Mouse (Mus musculus) adrenal gland, postnatal 4 days (tissue): ENCODE measurements around the gene Galnt18. TPM values are rescaled to one million over a fixed set of nuclear protein-coding genes. Genes with fewer than 3 reads are reported as not detected.
A peak's percentile ranks its signal among the peaks of the same experiment; 100 is the strongest.

Source experiments
- DNase-seq, 2 experiments: peaks; one replicate each; pipeline ENCODE4 v3.0.0; 2021 to 2022; ENCODE audit warnings: low spot score in 2 of 2, mixed read lengths in 2 of 2
- long read RNA-seq, 2 experiments: library from polyadenylated mRNA; stranded (forward); transcript quantifications; one replicate each; pipeline ENCODE4 v2.0.0; 2021
- total RNA-seq, 2 experiments: library from RNA; stranded (reverse); gene quantifications; 2 replicates each; pipeline ENCODE4 v1.2.3; 2021

Gene Galnt18
- total RNA-seq, result 10 to 100 TPM; 27.9 to 33.5 TPM
- long read RNA-seq, experiment 1, transcript Galnt18-202 (11 exons, 2,530 nt), result major isoform, 35 of 55 reads
- long read RNA-seq, experiment 1, partial matches to known transcripts, result 16 of 55 reads
- long read RNA-seq, experiment 1, other reads (novel, unspliced or antisense), result 4 of 55 reads
- long read RNA-seq, experiment 2, transcript Galnt18-202 (11 exons, 2,530 nt), result major isoform, 100 of 143 reads
- long read RNA-seq, experiment 2, partial matches to known transcripts, result 9 of 143 reads
- long read RNA-seq, experiment 2, other reads (novel, unspliced or antisense), result 34 of 143 reads

DNA sequence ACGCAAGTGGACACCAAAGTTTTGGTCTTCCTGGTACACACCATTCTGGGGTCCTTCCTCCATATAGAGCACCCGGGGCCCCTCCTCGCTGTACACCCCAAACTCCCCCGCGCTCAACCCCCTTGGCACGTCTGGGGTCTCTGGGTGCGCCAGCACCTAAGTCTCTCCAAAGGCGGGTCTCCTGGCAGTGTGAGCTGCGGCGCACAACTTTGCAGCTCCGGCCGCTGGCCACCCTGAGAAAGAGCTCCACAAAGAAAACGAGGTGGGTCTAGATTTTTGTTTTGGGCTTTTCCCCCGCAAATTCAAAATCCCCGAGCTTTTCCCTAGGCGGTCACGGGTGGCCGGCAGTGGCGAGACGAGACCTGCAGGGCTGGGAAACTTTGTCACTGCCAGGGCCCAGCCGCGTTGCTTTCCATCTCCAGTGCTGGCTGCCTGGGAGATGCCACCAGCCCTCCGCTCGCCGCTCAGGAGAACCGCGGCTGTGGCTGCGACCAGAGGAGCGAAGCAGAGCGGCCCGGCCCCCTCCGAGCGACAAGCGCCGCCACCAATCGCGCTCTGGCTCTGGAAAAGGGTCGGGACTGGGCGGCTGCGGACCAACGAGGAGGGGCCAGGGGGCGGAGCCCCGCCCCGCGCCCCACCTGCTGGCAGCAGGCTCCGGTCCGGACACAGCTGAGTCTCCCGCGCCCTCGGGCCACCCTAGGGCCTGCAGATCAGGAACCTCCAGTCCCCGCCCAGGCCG, at the start of gene Galnt18:
TSS of gene Galnt18 (minus strand) at position 474 of the 739 bp plus-strand sequence.
- DNase-seq, result peak; percentile 83 to 84

GRCm38 (mm10) chr7:111827337-111827736, 47.6 kb upstream of the Galnt18 start:
- no peak for DNase-seq

GRCm38 (mm10) chr7:111813093-111813492, 33.3 kb upstream of the Galnt18 start:
- no peak for DNase-seq

DNA sequence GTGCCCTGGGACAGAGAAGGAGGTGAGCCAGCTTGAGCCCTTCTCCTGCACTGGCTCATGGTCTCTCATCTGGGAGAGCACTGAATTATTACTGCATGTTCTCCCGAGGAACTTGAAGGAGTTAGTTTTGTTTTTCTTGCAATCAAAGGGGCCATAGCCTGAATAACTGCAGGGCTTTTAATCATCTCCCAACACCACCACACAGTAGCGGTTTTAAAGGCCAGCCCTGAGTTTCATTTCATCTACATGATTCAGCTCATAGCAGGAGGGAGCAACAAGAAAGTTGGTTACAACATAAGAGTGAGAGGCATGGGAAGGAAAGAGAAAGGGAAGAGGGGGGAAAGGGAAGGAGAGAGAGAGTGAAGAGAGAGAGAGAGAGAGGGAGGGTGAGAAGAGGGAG, 31.3 kb upstream of the Galnt18 start:
- DNase-seq, result no peak

GRCm38 (mm10) chr7:111809796-111810195, 30.0 kb upstream of the Galnt18 start:
- no peak for DNase-seq

DNA sequence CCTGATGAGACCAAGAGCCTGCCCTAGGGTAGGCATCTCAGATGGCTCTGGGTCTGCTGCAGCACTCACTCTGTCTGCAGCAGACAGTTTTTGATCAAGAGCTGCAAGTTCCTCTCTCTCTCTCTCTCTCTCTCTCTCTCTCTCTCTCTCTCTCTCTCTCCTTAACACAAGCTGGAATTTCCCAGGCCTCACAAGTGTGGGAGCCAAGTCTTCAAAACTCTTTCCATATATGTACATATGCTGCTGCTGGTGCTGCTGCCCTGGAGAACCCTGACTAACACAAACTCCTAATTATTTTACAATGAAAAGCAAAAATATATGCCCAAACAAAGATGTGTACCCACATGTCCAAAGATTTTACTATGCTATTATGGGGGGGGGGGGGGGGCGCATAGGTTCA, 26.3 kb upstream of the Galnt18 start:
- no peak for DNase-seq

DNA sequence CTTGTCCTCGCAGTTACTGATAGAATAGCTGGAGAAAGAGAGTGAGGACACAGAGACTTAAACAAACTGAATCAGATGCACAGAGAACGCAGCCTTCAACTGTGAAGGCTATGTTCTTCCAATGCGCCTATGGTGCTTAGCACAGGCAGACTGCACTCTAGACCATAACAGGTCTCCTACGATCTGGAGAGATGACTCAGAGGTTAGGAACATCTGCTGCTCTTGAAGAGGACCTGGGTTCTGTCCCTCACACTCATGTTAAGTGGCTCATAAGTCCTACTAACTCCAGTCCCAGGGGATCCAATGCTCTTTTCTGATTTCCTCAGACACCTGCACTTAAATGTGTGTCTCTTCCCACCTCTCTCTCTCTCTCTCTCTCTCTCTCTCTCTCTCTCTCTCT, 24.9 kb upstream of the Galnt18 start:
- no peak for DNase-seq

- no peak for DNase-seq
Observed at GRCm38 (mm10) chr7:111800785-111801184, 21.0 kb upstream of the Galnt18 start.

GRCm38 (mm10) chr7:111800120-111800519, 20.3 kb upstream of the Galnt18 start:
- no peak for DNase-seq

DNA sequence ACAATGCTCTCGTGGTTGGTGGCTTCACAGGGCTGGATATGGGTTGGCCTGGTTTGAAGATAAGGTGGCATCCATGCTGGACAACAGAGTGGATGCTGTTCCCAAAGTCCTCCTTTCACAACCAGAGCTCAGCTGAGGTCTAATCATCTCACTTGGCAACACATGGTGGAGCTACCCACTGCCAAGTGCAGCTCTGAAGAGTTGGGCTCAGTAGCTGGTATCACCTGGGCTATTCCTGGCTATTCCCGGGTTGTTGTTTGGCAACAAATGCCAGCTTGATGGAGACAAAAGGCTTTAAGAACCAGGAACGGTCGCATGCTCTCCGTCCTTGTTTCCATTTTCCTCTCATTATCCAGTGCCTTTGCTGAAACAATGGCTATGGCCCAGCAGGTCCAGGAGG, 19.2 kb upstream of the Galnt18 start:
- DNase-seq, result no peak

GRCm38 (mm10) chr7:111797337-111798010, 17.7 kb upstream of the Galnt18 start:
- peak in 1 of 2 experiments; percentile 0 for DNase-seq

GRCm38 (mm10) chr7:111795059-111795458, 15.3 kb upstream of the Galnt18 start:
- DNase-seq, result no peak

GRCm38 (mm10) chr7:111792154-111792553, 12.4 kb upstream of the Galnt18 start:
- DNase-seq, result no peak

DNA sequence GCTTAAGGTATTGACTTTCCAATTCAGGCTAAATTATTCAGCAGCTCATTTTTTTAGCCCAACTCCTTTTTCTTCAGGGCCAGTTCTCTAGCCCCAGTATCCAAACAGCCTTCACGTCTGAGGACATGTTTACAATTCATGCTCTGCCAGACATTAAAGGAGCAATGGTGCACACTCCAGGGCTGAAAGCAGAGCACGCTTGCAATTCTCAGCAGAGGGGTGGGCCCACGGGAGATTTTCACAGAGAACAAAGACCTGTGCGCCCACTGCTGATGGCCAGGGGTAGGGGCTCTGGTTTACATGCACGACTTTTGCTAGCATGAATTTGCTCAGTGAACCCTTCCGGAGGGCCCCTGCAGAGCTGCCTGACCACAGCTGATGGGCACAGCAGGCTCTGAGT, 11.6 kb upstream of the Galnt18 start:
- DNase-seq, result no peak

- DNase-seq, result no peak
Observed at GRCm38 (mm10) chr7:111787921-111788320, 8.1 kb upstream of the Galnt18 start.

GRCm38 (mm10) chr7:111785478-111785877, 5.7 kb upstream of the Galnt18 start:
- DNase-seq, result no peak

DNA sequence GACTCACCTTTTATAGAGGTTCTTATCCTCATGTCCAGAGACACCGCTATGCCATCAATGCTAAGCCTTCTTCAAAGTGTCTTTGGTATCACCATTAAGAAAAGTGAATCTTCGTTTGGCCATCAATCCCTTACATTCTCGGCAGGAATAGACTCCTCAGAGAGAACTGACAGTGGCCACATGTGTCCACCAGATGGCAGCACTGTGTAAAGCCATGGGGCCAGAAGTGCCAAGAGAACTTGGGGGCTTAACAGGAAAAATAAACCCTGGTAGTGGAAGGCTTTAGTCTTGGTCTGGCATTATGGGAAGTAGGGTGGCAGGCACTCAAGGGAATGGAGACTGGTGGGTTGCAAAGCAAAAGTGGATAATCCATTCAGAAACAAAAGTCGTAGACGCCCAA, 2.3 kb upstream of the Galnt18 start:
- peak; percentile 21 to 41 for DNase-seq

GRCm38 (mm10) chr7:111781316-111781715, 1.5 kb upstream of the Galnt18 start:
- no peak for DNase-seq

- no peak for DNase-seq
Observed at GRCm38 (mm10) chr7:111778789-111779503, 831 bp downstream of the Galnt18 start.

GRCm38 (mm10) chr7:111778212-111778611, 1.6 kb downstream of the Galnt18 start:
- no peak for DNase-seq

- no peak for DNase-seq
Observed at GRCm38 (mm10) chr7:111777186-111777585, 2.6 kb downstream of the Galnt18 start.
